Mouse (Mus musculus) liver, embryonic 13.5 days (tissue): ENCODE results near the gene Plxna4. TPM values are rescaled to one million over a fixed set of nuclear protein-coding genes. Genes with fewer than 3 reads are reported as not detected.

Source experiments
- ATAC-seq: fragments of 200-750 bp; cut with Nextera tagmentation; 2 replicates; pipeline ENCODE4 v1.8.0; 2017; ENCODE audit warnings: low read depth, mild to moderate bottlenecking, moderate number of reproducible peaks, moderate library complexity
- DNase-seq: peaks from one replicate; pipeline ENCODE4 v3.0.0; 2022
- H3K27ac ChIP-seq: fragments of 300-500 bp; sonication (generic); 2 replicates; pipeline ENCODE4 v1.5.1; 2015; ENCODE audit warnings: moderate library complexity, mild to moderate bottlenecking, inconsistent platforms
- H3K27me3 ChIP-seq: fragments of 300-500 bp; sonication (generic); 2 replicates; pipeline ENCODE4 v1.6.1; 2015; ENCODE audit warnings: mild to moderate bottlenecking, inconsistent platforms
- H3K36me3 ChIP-seq: fragments of 300-500 bp; sonication (generic); 2 replicates; pipeline ENCODE4 v1.6.1; 2015; ENCODE audit warnings: mild to moderate bottlenecking, inconsistent platforms
- H3K4me1 ChIP-seq: fragments of 300-500 bp; sonication (generic); replicated peaks from 2 replicates; pipeline ENCODE4 v1.6.1; 2015; ENCODE audit warnings: inconsistent platforms
- H3K4me2 ChIP-seq: fragments of 300-500 bp; sonication (generic); 2 replicates; pipeline ENCODE4 v1.6.1; 2015; ENCODE audit warnings: inconsistent platforms, mild to moderate bottlenecking, moderate library complexity
- H3K4me3 ChIP-seq: fragments of 300-500 bp; sonication (generic); replicated peaks from 2 replicates; pipeline ENCODE4 v1.5.1; 2015; ENCODE audit warnings: mild to moderate bottlenecking, inconsistent platforms
- H3K9ac ChIP-seq: fragments of 300-500 bp; sonication (generic); 2 replicates; pipeline ENCODE4 v1.6.1; 2015; ENCODE audit warnings: mild to moderate bottlenecking, inconsistent platforms
- H3K9me3 ChIP-seq: fragments of 300-500 bp; sonication (generic); replicated peaks from 2 replicates; pipeline ENCODE4 v1.6.1; 2016; ENCODE audit warnings: inconsistent platforms
- WGBS: fragments of 180-500 bp; shearing (Covaris S2); methylation state at CpG from one replicate; pipeline ENCODE4 v1.1.7; 2015; ENCODE audit not compliant: insufficient replicate concordance; 5-methylcytosine and 5-hydroxymethylcytosine counted together
- polyA plus RNA-seq: library from polyadenylated mRNA; unstranded; fragments of >200 nt; fragmentation: Nextera tagmentation; extraction: Ambion mirVana; gene quantifications from 2 replicates; pipeline ENCODE4 v1.2.1, GENCODE M21; 2015

The Plxna4 gene
- polyA plus RNA-seq, 1 experiment from 2014 or later: 0.24 TPM

- Histone ChIP-seq H3K36me3 (no peaks in the 10 kb centered on the region), H3K4me2 (no peak overlapping the region), H3K27me3 (no peaks in the 10 kb centered on the region), H3K4me3 (no peak overlapping the region), H3K27ac (no peak overlapping the region), H3K4me1 (no peaks in the 10 kb centered on the region), H3K9ac (no peak overlapping the region), H3K9me3 (no peaks in the 10 kb centered on the region)
- 45% methylated on average over 8 of the region's 8 CpGs for WGBS
- DNase-seq (no peak), ATAC-seq (no peak)
Observed at GRCm38 (mm10) chr6:32407574-32408185, 180.3 kb downstream of the Plxna4 start.

GRCm38 (mm10) chr6:32406316-32407095 lies 181.5 kb downstream of the Plxna4 start:
- H3K4me1 ChIP-seq: no peaks in the 10 kb centered on the region
- no peak overlapping the region for H3K4me3 ChIP-seq
- H3K27me3 ChIP-seq: no peaks in the 10 kb centered on the region
- H3K4me2 ChIP-seq: no peak overlapping the region
- H3K36me3 ChIP-seq: no peaks in the 10 kb centered on the region
- ATAC-seq (no peak), DNase-seq (no peak)
- H3K9me3 ChIP-seq: no peaks in the 10 kb centered on the region
- H3K9ac ChIP-seq: no peak overlapping the region
- H3K27ac ChIP-seq: no peak overlapping the region
- 77% methylated on average over 20 of the region's 20 CpGs for WGBS

GRCm38 (mm10) chr6:32402560-32403235 lies 185.3 kb downstream of the Plxna4 start:
- no peaks in the 10 kb centered on the region for H3K27me3 ChIP-seq
- H3K9me3 ChIP-seq: no peaks in the 10 kb centered on the region
- H3K4me3 ChIP-seq: no peak overlapping the region
- no peak overlapping the region for H3K27ac ChIP-seq
- no peak overlapping the region for H3K9ac ChIP-seq
- no peak overlapping the region for H3K4me2 ChIP-seq
- no peaks in the 10 kb centered on the region for H3K4me1 ChIP-seq
- no peak for ATAC-seq
- WGBS: 58% methylated on average over 3 of the region's 3 CpGs
- no peak for DNase-seq
- no peaks in the 10 kb centered on the region for H3K36me3 ChIP-seq

GRCm38 (mm10) chr6:32398261-32398660 lies 189.7 kb downstream of the Plxna4 start:
- 82% methylated on average over 3 of the region's 3 CpGs for WGBS
- no peaks in the 10 kb centered on the region for H3K4me1 ChIP-seq
- DNase-seq: no peak

GRCm38 (mm10) chr6:32397133-32397730 lies 190.8 kb downstream of the Plxna4 start:
- WGBS: 56% methylated on average over 6 of the region's 6 CpGs
- Histone ChIP-seq H3K27ac (no peak overlapping the region), H3K36me3 (no peaks in the 10 kb centered on the region), H3K27me3 (no peaks in the 10 kb centered on the region), H3K9me3 (no peaks in the 10 kb centered on the region), H3K4me3 (no peak overlapping the region), H3K4me1 (no peaks in the 10 kb centered on the region), H3K4me2 (no peak overlapping the region), H3K9ac (no peak overlapping the region)
- DNase-seq (no peak), ATAC-seq (no peak)

More at GRCm38 (mm10) chr6:32398261-32398660, 189.7 kb downstream of the Plxna4 start:
- ATAC-seq: no peak
- no peak overlapping the region for H3K9ac ChIP-seq
- no peaks in the 10 kb centered on the region for H3K36me3 ChIP-seq
- H3K27me3 ChIP-seq: no peaks in the 10 kb centered on the region
- no peak overlapping the region for H3K4me2 ChIP-seq
- no peak overlapping the region for H3K4me3 ChIP-seq
- no peaks in the 10 kb centered on the region for H3K9me3 ChIP-seq
- no peak overlapping the region for H3K27ac ChIP-seq

GRCm38 (mm10) chr6:32395415-32395814 lies 192.6 kb downstream of the Plxna4 start:
- Histone ChIP-seq H3K27me3 (no peaks in the 10 kb centered on the region), H3K36me3 (no peaks in the 10 kb centered on the region), H3K9ac (no peak overlapping the region), H3K4me2 (no peak overlapping the region), H3K4me1 (no peaks in the 10 kb centered on the region), H3K4me3 (no peak overlapping the region), H3K9me3 (no peaks in the 10 kb centered on the region), H3K27ac (no peak overlapping the region)
- no peak for ATAC-seq
- WGBS: 75% methylated on average over 9 of the region's 9 CpGs
- no peak for DNase-seq

GRCm38 (mm10) chr6:32392262-32392661 lies 195.7 kb downstream of the Plxna4 start:
- Histone ChIP-seq H3K4me3 (no peak overlapping the region), H3K4me2 (no peak overlapping the region), H3K9me3 (no peaks in the 10 kb centered on the region), H3K27ac (no peak overlapping the region), H3K36me3 (no peaks in the 10 kb centered on the region), H3K27me3 (no peaks in the 10 kb centered on the region), H3K9ac (no peak overlapping the region), H3K4me1 (no peaks in the 10 kb centered on the region)
- WGBS: 58% methylated on average over 2 of the region's 2 CpGs
- DNase-seq (no peak), ATAC-seq (no peak)

- no peaks in the 10 kb centered on the region for H3K9me3 ChIP-seq
- no peak overlapping the region for H3K9ac ChIP-seq
- ATAC-seq (no peak), DNase-seq (no peak)
- H3K27ac ChIP-seq: no peak overlapping the region
- 31% methylated on average over 1 of the region's 1 CpGs for WGBS
- H3K4me1 ChIP-seq: no peaks in the 10 kb centered on the region
- no peaks in the 10 kb centered on the region for H3K36me3 ChIP-seq
- H3K27me3 ChIP-seq: no peaks in the 10 kb centered on the region
- H3K4me3 ChIP-seq: no peak overlapping the region
- no peak overlapping the region for H3K4me2 ChIP-seq
Observed at GRCm38 (mm10) chr6:32388276-32388675, 199.7 kb downstream of the Plxna4 start.

GRCm38 (mm10) chr6:32386915-32387314 lies 201.1 kb downstream of the Plxna4 start:
- no peak overlapping the region for H3K27ac ChIP-seq
- H3K27me3 ChIP-seq: no peaks in the 10 kb centered on the region
- DNase-seq (no peak), ATAC-seq (no peak)
- H3K4me3 ChIP-seq: no peak overlapping the region
- H3K36me3 ChIP-seq: no peaks in the 10 kb centered on the region
- 46% methylated on average over 2 of the region's 2 CpGs for WGBS
- H3K9me3 ChIP-seq: no peaks in the 10 kb centered on the region
- no peak overlapping the region for H3K9ac ChIP-seq
- H3K4me1 ChIP-seq: no peaks in the 10 kb centered on the region
- H3K4me2 ChIP-seq: no peak overlapping the region

- DNase-seq (no peak), ATAC-seq (no peak)
- H3K9me3 ChIP-seq: no peaks in the 10 kb centered on the region
- no peak overlapping the region for H3K4me2 ChIP-seq
- H3K36me3 ChIP-seq: no peaks in the 10 kb centered on the region
- no peaks in the 10 kb centered on the region for H3K4me1 ChIP-seq
- H3K27ac ChIP-seq: no peak overlapping the region
- H3K9ac ChIP-seq: no peak overlapping the region
- no peak overlapping the region for H3K4me3 ChIP-seq
- 75% methylated on average over 8 of the region's 8 CpGs for WGBS
- no peaks in the 10 kb centered on the region for H3K27me3 ChIP-seq
Observed at GRCm38 (mm10) chr6:32384937-32385336, 203.1 kb downstream of the Plxna4 start.

- 69% methylated on average over 8 of the region's 8 CpGs for WGBS
- Histone ChIP-seq H3K9ac (no peak overlapping the region), H3K9me3 (no peaks in the 10 kb centered on the region), H3K27ac (no peak overlapping the region), H3K4me2 (no peak overlapping the region), H3K4me1 (no peaks in the 10 kb centered on the region), H3K27me3 (no peaks in the 10 kb centered on the region), H3K36me3 (no peaks in the 10 kb centered on the region), H3K4me3 (no peak overlapping the region)
- DNase-seq (no peak), ATAC-seq (no peak)
Observed at GRCm38 (mm10) chr6:32384423-32384822, 203.6 kb downstream of the Plxna4 start.
